Mouse (Mus musculus) limb, embryonic 12.5 days (tissue): ENCODE measurements around the gene Helz2. TPM values are rescaled to one million over a fixed set of nuclear protein-coding genes. Genes with fewer than 3 reads are reported as not detected.
A peak's percentile ranks its signal among the peaks of the same experiment; 100 is the strongest.

Source experiments
- ATAC-seq: fragments of 200-750 bp; cut with Nextera tagmentation; 2 replicates; pipeline ENCODE4 v1.8.0; 2017; ENCODE audit warnings: low read depth, moderate TSS enrichment; ENCODE audit not compliant: insufficient number of reproducible peaks, insufficient read depth, low FRiP score, low TSS enrichment
- H3K27ac ChIP-seq: fragments of 300-500 bp; sonication (generic); 2 replicates; pipeline ENCODE4 v1.5.1; 2016; ENCODE audit warnings: mild to moderate bottlenecking, moderate library complexity
- H3K27me3 ChIP-seq: fragments of 300-500 bp; sonication (generic); 2 replicates; pipeline ENCODE4 v1.6.1; 2016; ENCODE audit warnings: mild to moderate bottlenecking, moderate library complexity
- H3K36me3 ChIP-seq: fragments of 300-500 bp; sonication (generic); 2 replicates; pipeline ENCODE4 v1.6.1; 2016; ENCODE audit warnings: mild to moderate bottlenecking, moderate library complexity
- H3K4me1 ChIP-seq: fragments of 300-500 bp; sonication (generic); replicated peaks from 2 replicates; pipeline ENCODE4 v1.6.1; 2016
- H3K4me2 ChIP-seq: fragments of 300-500 bp; sonication (generic); 2 replicates; pipeline ENCODE4 v1.6.1; 2016; ENCODE audit warnings: mild to moderate bottlenecking, moderate library complexity
- H3K4me3 ChIP-seq: fragments of 300-500 bp; sonication (generic); replicated peaks from 2 replicates; pipeline ENCODE4 v1.5.1; 2016; ENCODE audit warnings: mild to moderate bottlenecking
- H3K9ac ChIP-seq: fragments of 300-500 bp; sonication (generic); replicated peaks from 2 replicates; pipeline ENCODE4 v1.6.1; 2016; ENCODE audit warnings: mild to moderate bottlenecking, moderate library complexity
- H3K9me3 ChIP-seq: fragments of 300-500 bp; sonication (generic); 2 replicates; pipeline ENCODE4 v1.6.1; 2016; ENCODE audit warnings: mild to moderate bottlenecking, moderate library complexity
- WGBS: fragments of 180-500 bp; shearing (Covaris S2); methylation state at CpG from one replicate; pipeline ENCODE4 v1.1.7; 2016; 5-methylcytosine and 5-hydroxymethylcytosine counted together
- polyA plus RNA-seq: library from polyadenylated mRNA; unstranded; fragments of >200 nt; fragmentation: Nextera tagmentation; extraction: Ambion mirVana; gene quantifications from 2 replicates; pipeline ENCODE4 v1.2.1, GENCODE M21; 2016

Helz2 gene
- polyA plus RNA-seq, 1 experiment from 2014 or later, result 1.3 TPM

- H3K4me2 ChIP-seq, result no peak overlapping the region
- ATAC-seq, result no peak
- H3K4me1 ChIP-seq, result no peaks in the 10 kb centered on the region
- H3K27me3 ChIP-seq, result no peaks in the 10 kb centered on the region
- no peak overlapping the region for H3K9ac ChIP-seq
- 96% methylated on average over 2 of the region's 2 CpGs for WGBS
- H3K27ac ChIP-seq, result no peak overlapping the region
- H3K36me3 ChIP-seq, result peaks cover 84% of the 10 kb centered on the region
- H3K9me3 ChIP-seq, result no peaks in the 10 kb centered on the region
- H3K4me3 ChIP-seq, result no peak overlapping the region
Measured at GRCm38 (mm10) chr2:181272092-181272491, 30.3 kb upstream of the Helz2 start.

GRCm38 (mm10) chr2:181266839-181267238 is 25.0 kb upstream of the Helz2 start:
- Histone ChIP-seq H3K9me3 (no peaks in the 10 kb centered on the region), H3K9ac (no peak overlapping the region), H3K4me1 (no peaks in the 10 kb centered on the region), H3K27me3 (no peaks in the 10 kb centered on the region), H3K4me2 (no peak overlapping the region), H3K4me3 (no peak overlapping the region), H3K36me3 (peaks cover 85% of the 10 kb centered on the region), H3K27ac (no peak overlapping the region)
- 93% methylated on average over 2 of the region's 2 CpGs for WGBS
- no peak for ATAC-seq

- Histone ChIP-seq H3K4me1 (no peaks in the 10 kb centered on the region), H3K36me3 (peaks cover 81% of the 10 kb centered on the region)
- 94% methylated on average over 1 of the region's 1 CpGs for WGBS
Measured at GRCm38 (mm10) chr2:181253248-181253647, 11.4 kb upstream of the Helz2 start.

GRCm38 (mm10) chr2:181251841-181252240 is 10.0 kb upstream of the Helz2 start:
- Histone ChIP-seq H3K27me3 (no peaks in the 10 kb centered on the region), H3K4me3 (no peak overlapping the region), H3K9ac (no peak overlapping the region), H3K36me3 (peaks cover 67% of the 10 kb centered on the region), H3K4me2 (no peak overlapping the region), H3K27ac (no peak overlapping the region), H3K4me1 (no peaks in the 10 kb centered on the region), H3K9me3 (no peaks in the 10 kb centered on the region)
- WGBS, result 93% methylated on average over 1 of the region's 1 CpGs
- ATAC-seq, result no peak

More at GRCm38 (mm10) chr2:181253248-181253647, 11.4 kb upstream of the Helz2 start:
- ATAC-seq, result no peak
- H3K27ac ChIP-seq, result no peak overlapping the region
- H3K27me3 ChIP-seq, result no peaks in the 10 kb centered on the region
- no peak overlapping the region for H3K4me2 ChIP-seq
- H3K9me3 ChIP-seq, result no peaks in the 10 kb centered on the region
- no peak overlapping the region for H3K9ac ChIP-seq
- H3K4me3 ChIP-seq, result no peak overlapping the region

- no peak overlapping the region for H3K9ac ChIP-seq
- H3K27ac ChIP-seq, result no peak overlapping the region
- no peaks in the 10 kb centered on the region for H3K27me3 ChIP-seq
- WGBS, result 91% methylated on average over 10 of the region's 10 CpGs
- no peak overlapping the region for H3K4me3 ChIP-seq
- H3K4me2 ChIP-seq, result no peak overlapping the region
- peaks cover 42% of the 10 kb centered on the region for H3K36me3 ChIP-seq
- no peaks in the 10 kb centered on the region; the same call in 1 of the 2 replicates for H3K4me1 ChIP-seq
- H3K9me3 ChIP-seq, result no peaks in the 10 kb centered on the region
- no peak for ATAC-seq
Measured at GRCm38 (mm10) chr2:181249217-181249616, 7.4 kb upstream of the Helz2 start.

GRCm38 (mm10) chr2:181245031-181245430 is 3.2 kb upstream of the Helz2 start:
- Histone ChIP-seq H3K4me1 (peaks cover 14% of the 10 kb centered on the region), H3K9me3 (no peaks in the 10 kb centered on the region)
- WGBS, result 44% methylated on average over 2 of the region's 2 CpGs

GRCm38 (mm10) chr2:181243706-181244394 is 2.0 kb upstream of the Helz2 start:
- no peak for ATAC-seq
- Histone ChIP-seq H3K4me2 (no peak overlapping the region), H3K27me3 (no peaks in the 10 kb centered on the region), H3K36me3 (no peaks in the 10 kb centered on the region), H3K4me1 (peaks cover 14% of the 10 kb centered on the region), H3K4me3 (no peak overlapping the region), H3K9ac (no peak overlapping the region), H3K9me3 (no peaks in the 10 kb centered on the region), H3K27ac (no peak overlapping the region)
- WGBS, result 38% methylated on average over 11 of the region's 11 CpGs

More at GRCm38 (mm10) chr2:181245031-181245430, 3.2 kb upstream of the Helz2 start:
- Histone ChIP-seq H3K36me3 (0 out of 2 replicates have a peak, but pooled peaks cover 2% of the 10 kb centered on the region), H3K4me2 (no peak overlapping the region), H3K4me3 (no peak overlapping the region), H3K27ac (no peak overlapping the region), H3K27me3 (no peaks in the 10 kb centered on the region), H3K9ac (no peak overlapping the region)
- ATAC-seq, result no peak

- Histone ChIP-seq H3K27me3 (no peaks in the 10 kb centered on the region), H3K9me3 (no peaks in the 10 kb centered on the region), H3K4me3 (peak overlapping the region; percentile 48), H3K36me3 (0 out of 2 replicates have a peak, but pooled peaks cover 2% of the 10 kb centered on the region), H3K4me2 (peak overlapping the region; percentile 73), H3K27ac (no peak overlapping the region), H3K9ac (peak overlapping the region; percentile 50; the same call in 1 of the 2 replicates), H3K4me1 (peaks cover 14% of the 10 kb centered on the region)
- 50% methylated on average over 3 of the region's 3 CpGs for WGBS
- no peak for ATAC-seq
Measured at GRCm38 (mm10) chr2:181242314-181242665, 463 bp upstream of the Helz2 start.

GRCm38 (mm10) chr2:181240806-181241440 is 904 bp downstream of the Helz2 start:
- peak overlapping the region; percentile 50; the same call in 1 of the 2 replicates for H3K9ac ChIP-seq
- no peaks in the 10 kb centered on the region for H3K9me3 ChIP-seq
- H3K36me3 ChIP-seq, result 0 out of 2 replicates have a peak, but pooled peaks cover 2% of the 10 kb centered on the region
- no peaks in the 10 kb centered on the region for H3K27me3 ChIP-seq
- no peak for ATAC-seq
- H3K4me2 ChIP-seq, result peak overlapping the region; percentile 73
- no peak overlapping the region for H3K27ac ChIP-seq
- peaks cover 14% of the 10 kb centered on the region for H3K4me1 ChIP-seq
- WGBS, result 91% methylated on average over 13 of the region's 13 CpGs
- H3K4me3 ChIP-seq, result peak overlapping the region; percentile 48

GRCm38 (mm10) chr2:181239261-181239660 is 2.6 kb downstream of the Helz2 start:
- Histone ChIP-seq H3K4me3 (no peak overlapping the region), H3K27ac (no peak overlapping the region), H3K27me3 (no peaks in the 10 kb centered on the region), H3K9ac (no peak overlapping the region), H3K9me3 (no peaks in the 10 kb centered on the region), H3K4me1 (peaks cover 14% of the 10 kb centered on the region), H3K36me3 (0 out of 2 replicates have a peak, but pooled peaks cover 2% of the 10 kb centered on the region), H3K4me2 (no peak overlapping the region)
- no peak for ATAC-seq
- 89% methylated on average over 9 of the region's 9 CpGs for WGBS

GRCm38 (mm10) chr2:181238861-181239260 is 3.0 kb downstream of the Helz2 start:
- 0 out of 2 replicates have a peak, but pooled peaks cover 2% of the 10 kb centered on the region for H3K36me3 ChIP-seq
- no peak overlapping the region for H3K4me2 ChIP-seq
- no peaks in the 10 kb centered on the region for H3K9me3 ChIP-seq
- ATAC-seq, result no peak
- H3K9ac ChIP-seq, result no peak overlapping the region
- no peaks in the 10 kb centered on the region for H3K27me3 ChIP-seq
- peaks cover 14% of the 10 kb centered on the region for H3K4me1 ChIP-seq
- H3K4me3 ChIP-seq, result no peak overlapping the region
- no peak overlapping the region for H3K27ac ChIP-seq
- 87% methylated on average over 2 of the region's 2 CpGs for WGBS
